Mouse (Mus musculus) kidney, embryonic 16.5 days (tissue): Measurements from ENCODE around the gene Rab34. TPM values are rescaled to one million over a fixed set of nuclear protein-coding genes. Genes with fewer than 3 reads are reported as not detected.

Experiments
- ATAC-seq: fragments of 200-750 bp; cut with Nextera tagmentation; 2 replicates; pipeline ENCODE4 v1.8.0; 2017; ENCODE audit warnings: moderate TSS enrichment; ENCODE audit not compliant: low FRiP score, low TSS enrichment
- H3K27ac ChIP-seq: fragments of 300-500 bp; sonication (generic); 2 replicates; pipeline ENCODE4 v1.5.1; 2014; ENCODE audit warnings: low read length
- H3K27me3 ChIP-seq: fragments of 300-500 bp; sonication (generic); 2 replicates; pipeline ENCODE4 v1.6.1; 2014; ENCODE audit warnings: low read length, control low read depth, mixed read lengths; ENCODE audit not compliant: insufficient read depth
- H3K36me3 ChIP-seq: fragments of 300-500 bp; sonication (generic); 2 replicates; pipeline ENCODE4 v1.6.1; 2014; ENCODE audit warnings: low read length, control low read depth, mixed read lengths; ENCODE audit not compliant: insufficient read depth
- H3K4me1 ChIP-seq: fragments of 300-500 bp; sonication (generic); 2 replicates; pipeline ENCODE4 v1.6.1; 2014; ENCODE audit warnings: low read length, control low read depth, mixed read lengths; ENCODE audit not compliant: insufficient read depth
- H3K4me2 ChIP-seq: fragments of 300-500 bp; sonication (generic); replicated peaks from 2 replicates; pipeline ENCODE4 v1.6.1; 2014; ENCODE audit warnings: low read depth, low read length
- H3K4me3 ChIP-seq: fragments of 300-500 bp; sonication (generic); 2 replicates; pipeline ENCODE4 v1.5.1; 2014; ENCODE audit warnings: mild to moderate bottlenecking, low read length
- H3K9ac ChIP-seq: fragments of 300-500 bp; sonication (generic); replicated peaks from 2 replicates; pipeline ENCODE4 v1.6.1; 2014; ENCODE audit warnings: low read length
- H3K9me3 ChIP-seq: fragments of 300-500 bp; sonication (generic); 2 replicates; pipeline ENCODE4 v1.6.1; 2016; ENCODE audit warnings: low read length, control low read depth
- WGBS: fragments of 180-500 bp; shearing (Covaris S2); extraction: QIAGEN DNeasy Blood & Tissue Kit; methylation state at CpG from one replicate; pipeline ENCODE4 v1.1.7; 2014; 5-methylcytosine and 5-hydroxymethylcytosine counted together
- polyA plus RNA-seq: library from polyadenylated mRNA; unstranded; fragments of >200 nt; fragmentation: Nextera tagmentation; extraction: Ambion mirVana; gene quantifications from 2 replicates; pipeline ENCODE4 v1.2.1, GENCODE M21; 2015

The Rab34 gene
- polyA plus RNA-seq, 1 experiment from 2014 or later, result 130 TPM

- no peaks in the 10 kb centered on the region for H3K27me3 ChIP-seq
- 87% methylated on average over 16 of the region's 16 CpGs for WGBS
- H3K9ac ChIP-seq, result no peak overlapping the region
- ATAC-seq, result no peak
- no peak overlapping the region for H3K4me2 ChIP-seq
- H3K9me3 ChIP-seq, result no peaks in the 10 kb centered on the region
- H3K36me3 ChIP-seq, result 0 out of 2 replicates have a peak, but pooled peaks cover 5% of the 10 kb centered on the region
- no peak overlapping the region for H3K27ac ChIP-seq
- H3K4me3 ChIP-seq, result no peak overlapping the region
- peaks cover 11% of the 10 kb centered on the region for H3K4me1 ChIP-seq
Observed at GRCm38 (mm10) chr11:78172034-78172747, 16.0 kb upstream of the Rab34 start.

GRCm38 (mm10) chr11:78172748-78173383 is 15.4 kb upstream of the Rab34 start:
- no peak overlapping the region for H3K4me2 ChIP-seq
- H3K4me3 ChIP-seq, result no peak overlapping the region
- no peak for ATAC-seq
- no peak overlapping the region for H3K27ac ChIP-seq
- no peak overlapping the region for H3K9ac ChIP-seq
- H3K9me3 ChIP-seq, result no peaks in the 10 kb centered on the region
- no peaks in the 10 kb centered on the region for H3K27me3 ChIP-seq
- 0 out of 2 replicates have a peak, but pooled peaks cover 5% of the 10 kb centered on the region for H3K36me3 ChIP-seq
- peaks cover 16% of the 10 kb centered on the region for H3K4me1 ChIP-seq
- 80% methylated on average over 19 of the region's 19 CpGs for WGBS

- Histone ChIP-seq H3K36me3 (peaks cover 6% of the 10 kb centered on the region; the same call in 1 of the 2 replicates), H3K27me3 (no peaks in the 10 kb centered on the region), H3K4me2 (no peak overlapping the region), H3K4me3 (no peak overlapping the region), H3K27ac (peak overlapping the region; percentile 21; the same call in 1 of the 2 replicates), H3K9ac (no peak overlapping the region), H3K4me1 (peaks cover 25% of the 10 kb centered on the region), H3K9me3 (no peaks in the 10 kb centered on the region)
- WGBS, result 91% methylated on average over 3 of the region's 3 CpGs
- ATAC-seq, result no peak
Observed at GRCm38 (mm10) chr11:78174506-78174905, 13.7 kb upstream of the Rab34 start.

GRCm38 (mm10) chr11:78175771-78176401 is 12.3 kb upstream of the Rab34 start:
- WGBS, result 1% methylated on average over 9 of the region's 10 CpGs
- Histone ChIP-seq H3K4me1 (peaks cover 35% of the 10 kb centered on the region), H3K27ac (peak overlapping the region; percentile 95), H3K9ac (peak overlapping the region; percentile 45), H3K4me3 (peak overlapping the region; percentile 73), H3K27me3 (no peaks in the 10 kb centered on the region), H3K9me3 (no peaks in the 10 kb centered on the region), H3K4me2 (peak overlapping the region; percentile 86), H3K36me3 (peaks cover 19% of the 10 kb centered on the region)
- no peak for ATAC-seq

GRCm38 (mm10) chr11:78176402-78176862 is 11.8 kb upstream of the Rab34 start, which contains the start of the genes Nek8 and Tlcd1:
Nek8 (minus strand) TSS chr11:78176675.
Tlcd1 (plus strand) TSS chr11:78176711.
- peak within 1 kb of the TSS; percentile 85 for H3K9ac ChIP-seq
- H3K4me3 ChIP-seq, result peak within 1 kb of the TSS; percentile 73
- peak; percentile 47 for ATAC-seq
- peak within 1 kb of the TSS; percentile 86 for H3K4me2 ChIP-seq
- peaks cover 41% of the 10 kb centered on the region for H3K4me1 ChIP-seq
- H3K27ac ChIP-seq, result peak within 1 kb of the TSS; percentile 95
- WGBS, result under 1% methylated on average over 32 of the region's 32 CpGs
- H3K36me3 ChIP-seq, result peaks cover 20% of the 10 kb centered on the region
- no peaks in the 10 kb centered on the region for H3K9me3 ChIP-seq
- no peaks in the 10 kb centered on the region for H3K27me3 ChIP-seq

- 0% methylated on average over 23 of the region's 23 CpGs for WGBS
- H3K9ac ChIP-seq, result peak overlapping the region; percentile 85
- peak overlapping the region; percentile 86 for H3K4me2 ChIP-seq
- no peaks in the 10 kb centered on the region for H3K9me3 ChIP-seq
- peaks cover 25% of the 10 kb centered on the region for H3K36me3 ChIP-seq
- peak overlapping the region; percentile 73 for H3K4me3 ChIP-seq
- H3K4me1 ChIP-seq, result peaks cover 45% of the 10 kb centered on the region
- no peak for ATAC-seq
- H3K27ac ChIP-seq, result peak overlapping the region; percentile 95
- no peaks in the 10 kb centered on the region for H3K27me3 ChIP-seq
Observed at GRCm38 (mm10) chr11:78176905-78177331, 11.3 kb upstream of the Rab34 start.

GRCm38 (mm10) chr11:78177437-78177836 is 10.8 kb upstream of the Rab34 start:
- under 1% methylated on average over 10 of the region's 10 CpGs for WGBS
- Histone ChIP-seq H3K4me2 (peak overlapping the region; percentile 86), H3K9ac (peak overlapping the region; percentile 85), H3K27me3 (no peaks in the 10 kb centered on the region), H3K4me1 (peaks cover 50% of the 10 kb centered on the region), H3K36me3 (peaks cover 26% of the 10 kb centered on the region), H3K27ac (peak overlapping the region; percentile 95), H3K4me3 (peak overlapping the region; percentile 73), H3K9me3 (no peaks in the 10 kb centered on the region)
- ATAC-seq, result peak; percentile 53

- under 1% methylated on average over 62 of the region's 84 CpGs for WGBS
Observed at GRCm38 (mm10) chr11:78177903-78178858, 10.0 kb upstream of the Rab34 start.

More at GRCm38 (mm10) chr11:78177903-78178858, 10.0 kb upstream of the Rab34 start:
- Histone ChIP-seq H3K27ac (peak overlapping the region; percentile 95), H3K4me3 (peak overlapping the region; percentile 73), H3K36me3 (peaks cover 26% of the 10 kb centered on the region), H3K27me3 (no peaks in the 10 kb centered on the region), H3K9me3 (no peaks in the 10 kb centered on the region), H3K4me2 (peak overlapping the region; percentile 86), H3K4me1 (peaks cover 50% of the 10 kb centered on the region), H3K9ac (peak overlapping the region; percentile 85)
- peak; percentile 86 for ATAC-seq
